21 mouse cellular contexts compared by ENCODE assay signal in the genomic region with DNA sequence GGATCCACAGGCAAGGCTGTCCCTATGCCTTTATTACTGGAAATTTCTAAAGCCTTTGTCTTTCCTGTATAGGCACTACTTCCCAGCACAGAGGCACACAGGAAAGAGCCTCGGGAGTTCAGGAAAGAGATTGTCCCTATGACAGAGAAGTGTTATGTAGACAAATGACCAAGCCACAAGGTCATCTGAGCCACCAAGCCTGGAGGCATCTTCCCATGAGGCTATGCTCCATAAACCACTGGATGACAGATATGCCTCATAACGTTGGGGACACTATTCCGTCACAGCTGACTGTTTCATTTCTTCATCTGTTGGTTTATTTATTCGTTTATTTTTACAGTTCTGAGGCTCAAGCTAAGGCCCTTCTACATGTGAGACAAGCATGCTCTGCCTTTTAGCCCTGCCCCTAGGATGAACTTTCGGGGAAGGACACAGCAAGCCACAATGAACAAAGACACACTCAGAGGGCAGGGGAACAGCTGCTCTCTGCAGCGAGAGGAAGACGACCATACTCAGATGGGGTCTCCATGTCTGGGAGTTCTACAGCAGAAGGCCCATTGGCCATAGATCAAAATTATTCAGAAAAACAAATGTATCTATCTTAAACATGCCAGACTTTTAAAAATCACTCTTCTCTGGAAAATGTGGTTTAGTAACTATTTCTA.
DNase-seq lines count a peak whose midpoint lies in the region; ATAC-seq and TF ChIP-seq lines count a peak whose summit lies in the region.
"Had no signal": no experiment of that assay in that cellular context is flagged by ENCODE, and none has a peak within 500 bp of the region (broad histone marks: within the 10 kb centered on the region; RNA-seq: fewer than 3 reads in every experiment).

No protein-coding gene starts in this region.

- H3K4me3 ChIP-seq in kidney, embryonic 14.5 days (ENCODE audit: low read length): no peak overlapping the region
- H3K4me3 ChIP-seq in midbrain, embryonic 11.5 days (ENCODE audit: low read depth, low read length): no peak overlapping the region
- H3K4me3 ChIP-seq in midbrain, postnatal 0 days (ENCODE audit: low read depth, low read length): no peak overlapping the region
- H3K4me3 ChIP-seq in forebrain, postnatal 0 days (ENCODE audit: low read depth, low read length): no peak overlapping the region
- H3K4me3 ChIP-seq: embryonic facial prominence, embryonic 12.5 days; gastrocnemius, adult 2 months; heart, embryonic 13.5 days; kidney, embryonic 15.5 days; limb, embryonic 12.5 days had no signal

- WGBS in kidney, embryonic 14.5 days: 33% methylated on average over 7 of the region's 7 CpGs
- WGBS in midbrain, embryonic 11.5 days: 66% methylated on average over 7 of the region's 7 CpGs
- WGBS in midbrain, postnatal 0 days: 65% methylated on average over 7 of the region's 7 CpGs
- 79% methylated on average over 7 of the region's 7 CpGs for WGBS in forebrain, postnatal 0 days

- H3K36me3 ChIP-seq in kidney, embryonic 14.5 days (ENCODE audit: control insufficient read depth, insufficient read depth, low read length): no peaks in the 10 kb centered on the region
- H3K36me3 ChIP-seq in midbrain, embryonic 11.5 days (ENCODE audit: control insufficient read depth, insufficient read depth, low read length): no peaks in the 10 kb centered on the region
- H3K36me3 ChIP-seq in midbrain, postnatal 0 days (ENCODE audit: insufficient read depth, low read length): no peaks in the 10 kb centered on the region
- H3K36me3 ChIP-seq in forebrain, postnatal 0 days (ENCODE audit: insufficient read depth): no peaks in the 10 kb centered on the region
- H3K36me3 ChIP-seq: embryonic facial prominence, embryonic 12.5 days; heart, embryonic 13.5 days; kidney, embryonic 15.5 days; limb, embryonic 12.5 days had no signal

- no peaks in the 10 kb centered on the region for H3K27me3 ChIP-seq in kidney, embryonic 14.5 days (ENCODE audit: control insufficient read depth, insufficient read depth, low read length)
- no peaks in the 10 kb centered on the region for H3K27me3 ChIP-seq in midbrain, embryonic 11.5 days (ENCODE audit: control insufficient read depth, insufficient read depth, low read length)
- no peaks in the 10 kb centered on the region for H3K27me3 ChIP-seq in midbrain, postnatal 0 days (ENCODE audit: insufficient read depth, low read length)
- H3K27me3 ChIP-seq in forebrain, postnatal 0 days (ENCODE audit: insufficient read depth, low read length): peaks cover 18% of the 10 kb centered on the region
- H3K27me3 ChIP-seq: embryonic facial prominence, embryonic 12.5 days; heart, embryonic 13.5 days; kidney, embryonic 15.5 days; limb, embryonic 12.5 days had no signal

- H3K4me2 ChIP-seq in kidney, embryonic 14.5 days (replicated peaks; ENCODE audit: low read depth, low read length): no peak overlapping the region
- H3K4me2 ChIP-seq in midbrain, embryonic 11.5 days: no peak overlapping the region
- H3K4me2 ChIP-seq in midbrain, postnatal 0 days (ENCODE audit: low read depth, low read length, poor library complexity, severe bottlenecking): no peak overlapping the region
- no peak overlapping the region for H3K4me2 ChIP-seq in forebrain, postnatal 0 days (ENCODE audit: low read depth)
- H3K4me2 ChIP-seq: embryonic facial prominence, embryonic 12.5 days; heart, embryonic 13.5 days; kidney, embryonic 15.5 days; limb, embryonic 12.5 days had no signal

- H3K9me3 ChIP-seq in kidney, embryonic 14.5 days (ENCODE audit: control insufficient read depth, low read length): no peaks in the 10 kb centered on the region
- no peaks in the 10 kb centered on the region for H3K9me3 ChIP-seq in midbrain, embryonic 11.5 days (ENCODE audit: control insufficient read depth, low read length)
- no peaks in the 10 kb centered on the region for H3K9me3 ChIP-seq in midbrain, postnatal 0 days (ENCODE audit: low read length)
- H3K9me3 ChIP-seq in forebrain, postnatal 0 days (ENCODE audit: low read length): no peaks in the 10 kb centered on the region
- H3K9me3 ChIP-seq: embryonic facial prominence, embryonic 12.5 days; heart, embryonic 13.5 days; kidney, embryonic 15.5 days; limb, embryonic 12.5 days had no signal

- no peak for TF ChIP-seq CTCF in midbrain, postnatal 0 days (IDR thresholded peaks at IDR 0.05)
- TF ChIP-seq CTCF in forebrain, postnatal 0 days (IDR thresholded peaks at IDR 0.05; ENCODE audit: low read depth): no peak

- ATAC-seq in kidney, embryonic 14.5 days (ENCODE audit: low FRiP score, low TSS enrichment): peak; percentile 52; the same call in 1 of the 2 replicates
- peak; percentile 48; the same call in 1 of the 2 replicates for ATAC-seq in midbrain, embryonic 11.5 days (ENCODE audit: low FRiP score)
- no peak for ATAC-seq in midbrain, postnatal 0 days (ENCODE audit: low FRiP score)
- no peak for ATAC-seq in forebrain, postnatal 0 days
- ATAC-seq: forebrain, embryonic 16.5 days; inflammation-experienced regulatory T-cells, adult 6 months; midbrain, embryonic 16.5 days had no signal

- H3K4me1 ChIP-seq in kidney, embryonic 14.5 days (ENCODE audit: control insufficient read depth, insufficient read depth, low read length): 0 out of 2 replicates have a peak, but pooled peaks cover 6% of the 10 kb centered on the region
- H3K4me1 ChIP-seq in midbrain, embryonic 11.5 days (ENCODE audit: control insufficient read depth, insufficient read depth, low read length): no peaks in the 10 kb centered on the region; the same call in 1 of the 2 replicates
- no peaks in the 10 kb centered on the region for H3K4me1 ChIP-seq in midbrain, postnatal 0 days (ENCODE audit: insufficient read depth, low read length)
- H3K4me1 ChIP-seq in forebrain, postnatal 0 days (ENCODE audit: insufficient read depth): no peaks in the 10 kb centered on the region

- H3K27ac ChIP-seq in kidney, embryonic 14.5 days (ENCODE audit: low read depth, low read length): no peak overlapping the region
- H3K27ac ChIP-seq in midbrain, embryonic 11.5 days (ENCODE audit: low read depth, low read length): no peak overlapping the region
- no peak overlapping the region for H3K27ac ChIP-seq in midbrain, postnatal 0 days (ENCODE audit: low read depth, low read length)
- no peak overlapping the region for H3K27ac ChIP-seq in forebrain, postnatal 0 days (ENCODE audit: low read depth, low read length)
- H3K27ac ChIP-seq: embryonic facial prominence, embryonic 12.5 days; gastrocnemius, adult 2 months; heart, embryonic 13.5 days; kidney, embryonic 15.5 days; limb, embryonic 12.5 days; liver, embryonic 14.5 days; macrophage had no signal

- DNase-seq in adrenal gland, adult 2 months: peak; percentile 70
- no peak for DNase-seq in adrenal gland, adult 18-20 months (ENCODE audit: low spot score in 2 of 2)
- no peak for DNase-seq in kidney, postnatal 25 days
- DNase-seq in midbrain, embryonic 11.5 days (ENCODE audit: low spot score, missing footprints): no peak
- DNase-seq in midbrain, postnatal 0 days (ENCODE audit: low spot score): no peak
- DNase-seq in adrenal gland, postnatal 10 days: peak; percentile 18
- no peak for DNase-seq in forebrain, postnatal 0 days
- DNase-seq: cerebellum, postnatal 14 days; gastrocnemius, adult 2 months; heart, postnatal 4 days; thymus, adult 2 months had no signal

- H3K9ac ChIP-seq in kidney, embryonic 14.5 days (ENCODE audit: low read depth, low read length): no peak overlapping the region
- no peak overlapping the region for H3K9ac ChIP-seq in midbrain, embryonic 11.5 days (ENCODE audit: low read length)
- no peak overlapping the region for H3K9ac ChIP-seq in midbrain, postnatal 0 days (replicated peaks; ENCODE audit: low read length, poor library complexity, severe bottlenecking)
- no peak overlapping the region for H3K9ac ChIP-seq in forebrain, postnatal 0 days
- H3K9ac ChIP-seq: embryonic facial prominence, embryonic 12.5 days; heart, embryonic 13.5 days; kidney, embryonic 15.5 days; limb, embryonic 12.5 days; liver, embryonic 14.5 days had no signal

Comparison
In these comparisons a context has a peak if more than half of its experiments do, and no peak if none do; other contexts are left out.
1. DNase-seq: peak in adrenal gland, adult 2 months (single experiment) and adrenal gland, postnatal 10 days (single experiment); none in adrenal gland, adult 18-20 months (0 of 2), kidney, postnatal 25 days (0 of 2), midbrain, embryonic 11.5 days (single experiment), midbrain, postnatal 0 days (single experiment) and forebrain, postnatal 0 days (single experiment).
2. ATAC-seq: peak in kidney, embryonic 14.5 days (single experiment) and midbrain, embryonic 11.5 days (single experiment); none in midbrain, postnatal 0 days (single experiment) and forebrain, postnatal 0 days (single experiment).